Mouse (Mus musculus): ENCODE measurements at regions not wholly inside any gene's neighbourhood (a gene's known extent, or its start where the extent isn't known, plus 50 kb on each side); places are given as distances from the start of the nearest gene placed in this dataset.

GRCm38 (mm10) chr14:74529368-74529951, 111.2 kb upstream of the Htr2a start:
- no peaks in the 10 kb centered on the region for H3K9me3 ChIP-seq (ENCODE audit: control insufficient read depth, low read length)
- no peak overlapping the region for H3K4me3 ChIP-seq (ENCODE audit: low read depth, low read length)
- no peaks in the 10 kb centered on the region for H3K36me3 ChIP-seq (ENCODE audit: control insufficient read depth, insufficient read depth, low read length)
- WGBS: 84% methylated on average over 7 of the region's 7 CpGs
- no peak overlapping the region for H3K27ac ChIP-seq (ENCODE audit: low read depth, low read length)
- H3K27me3 ChIP-seq (ENCODE audit: control insufficient read depth, insufficient read depth, low read length): no peaks in the 10 kb centered on the region
- H3K4me2 ChIP-seq (ENCODE audit: low read depth, low read length, severe bottlenecking): no peak overlapping the region
- no peak for ATAC-seq (replicated peaks; ENCODE audit: low FRiP score)
- H3K4me1 ChIP-seq (replicated peaks; ENCODE audit: control insufficient read depth, insufficient read depth, low read length): no peaks in the 10 kb centered on the region
- H3K9ac ChIP-seq (ENCODE audit: low read length): no peak overlapping the region
- DNase-seq (ENCODE audit: low spot score): no peak

- no peaks in the 10 kb centered on the region for H3K36me3 ChIP-seq (ENCODE audit: control insufficient read depth, insufficient read depth, low read length)
- H3K9me3 ChIP-seq (ENCODE audit: control insufficient read depth, low read length): no peaks in the 10 kb centered on the region
- H3K9ac ChIP-seq (ENCODE audit: low read length): no peak overlapping the region
- H3K27ac ChIP-seq (ENCODE audit: low read depth, low read length): no peak overlapping the region
- WGBS: 92% methylated on average over 2 of the region's 2 CpGs
- ATAC-seq (replicated peaks; ENCODE audit: low FRiP score) (no peak), DNase-seq (ENCODE audit: low spot score) (no peak)
- no peak overlapping the region for H3K4me2 ChIP-seq (ENCODE audit: low read depth, low read length, severe bottlenecking)
- no peaks in the 10 kb centered on the region for H3K4me1 ChIP-seq (replicated peaks; ENCODE audit: control insufficient read depth, insufficient read depth, low read length)
- no peak overlapping the region for H3K4me3 ChIP-seq (ENCODE audit: low read depth, low read length)
- H3K27me3 ChIP-seq (ENCODE audit: control insufficient read depth, insufficient read depth, low read length): no peaks in the 10 kb centered on the region
These were observed 102.5 kb upstream of the Htr2a start for GRCm38 (mm10) chr14:74538187-74538586.

- WGBS: 87% methylated on average over 3 of the region's 3 CpGs
- Histone ChIP-seq H3K27ac (ENCODE audit: low read depth, low read length) (no peak overlapping the region), H3K9ac (ENCODE audit: low read length) (no peak overlapping the region), H3K4me1 (replicated peaks; ENCODE audit: control insufficient read depth, insufficient read depth, low read length) (no peaks in the 10 kb centered on the region), H3K27me3 (ENCODE audit: control insufficient read depth, insufficient read depth, low read length) (no peaks in the 10 kb centered on the region), H3K4me3 (ENCODE audit: low read depth, low read length) (no peak overlapping the region), H3K36me3 (ENCODE audit: control insufficient read depth, insufficient read depth, low read length) (no peaks in the 10 kb centered on the region), H3K4me2 (ENCODE audit: low read depth, low read length, severe bottlenecking) (no peak overlapping the region), H3K9me3 (ENCODE audit: control insufficient read depth, low read length) (no peaks in the 10 kb centered on the region)
- DNase-seq (ENCODE audit: low spot score) (no peak), ATAC-seq (replicated peaks; ENCODE audit: low FRiP score) (no peak)
These were observed 96.6 kb upstream of the Htr2a start for GRCm38 (mm10) chr14:74544028-74544427.

- no peak for ATAC-seq (replicated peaks; ENCODE audit: low FRiP score)
- H3K4me2 ChIP-seq (ENCODE audit: low read depth, low read length, severe bottlenecking): no peak overlapping the region
- no peaks in the 10 kb centered on the region for H3K27me3 ChIP-seq (ENCODE audit: control insufficient read depth, insufficient read depth, low read length)
- no peaks in the 10 kb centered on the region for H3K9me3 ChIP-seq (ENCODE audit: control insufficient read depth, low read length)
- no peak for DNase-seq (ENCODE audit: low spot score)
- WGBS: 93% methylated on average over 2 of the region's 2 CpGs
- no peaks in the 10 kb centered on the region for H3K36me3 ChIP-seq (ENCODE audit: control insufficient read depth, insufficient read depth, low read length)
- no peaks in the 10 kb centered on the region for H3K4me1 ChIP-seq (replicated peaks; ENCODE audit: control insufficient read depth, insufficient read depth, low read length)
- no peak overlapping the region for H3K4me3 ChIP-seq (ENCODE audit: low read depth, low read length)
- no peak overlapping the region for H3K9ac ChIP-seq (ENCODE audit: low read length)
- H3K27ac ChIP-seq (ENCODE audit: low read depth, low read length): no peak overlapping the region
These were observed 89.5 kb upstream of the Htr2a start for GRCm38 (mm10) chr14:74551091-74551490.

- no peaks in the 10 kb centered on the region for H3K36me3 ChIP-seq (ENCODE audit: control insufficient read depth, insufficient read depth, low read length)
- no peak overlapping the region for H3K27ac ChIP-seq (ENCODE audit: low read depth, low read length)
- H3K4me3 ChIP-seq (ENCODE audit: low read depth, low read length): no peak overlapping the region
- no peak for ATAC-seq (replicated peaks; ENCODE audit: low FRiP score)
- no peak overlapping the region for H3K9ac ChIP-seq (ENCODE audit: low read length)
- H3K4me2 ChIP-seq (ENCODE audit: low read depth, low read length, severe bottlenecking): no peak overlapping the region
- no peaks in the 10 kb centered on the region for H3K27me3 ChIP-seq (ENCODE audit: control insufficient read depth, insufficient read depth, low read length)
- no peaks in the 10 kb centered on the region for H3K4me1 ChIP-seq (replicated peaks; ENCODE audit: control insufficient read depth, insufficient read depth, low read length)
- no peak for DNase-seq (ENCODE audit: low spot score)
- WGBS: 66% methylated on average over 1 of the region's 1 CpGs
- no peaks in the 10 kb centered on the region for H3K9me3 ChIP-seq (ENCODE audit: control insufficient read depth, low read length)
These were observed 87.0 kb upstream of the Htr2a start for GRCm38 (mm10) chr14:74553636-74554035.

GRCm38 (mm10) chr14:74558359-74558758, 82.3 kb upstream of the Htr2a start:
- no peak overlapping the region for H3K4me2 ChIP-seq (ENCODE audit: low read depth, low read length, severe bottlenecking)
- no peaks in the 10 kb centered on the region for H3K4me1 ChIP-seq (replicated peaks; ENCODE audit: control insufficient read depth, insufficient read depth, low read length)
- no peak overlapping the region for H3K4me3 ChIP-seq (ENCODE audit: low read depth, low read length)
- no peak overlapping the region for H3K27ac ChIP-seq (ENCODE audit: low read depth, low read length)
- no peaks in the 10 kb centered on the region for H3K9me3 ChIP-seq (ENCODE audit: control insufficient read depth, low read length)
- WGBS: 68% methylated on average over 5 of the region's 5 CpGs
- H3K9ac ChIP-seq (ENCODE audit: low read length): no peak overlapping the region
- no peaks in the 10 kb centered on the region for H3K36me3 ChIP-seq (ENCODE audit: control insufficient read depth, insufficient read depth, low read length)
- no peak for ATAC-seq (replicated peaks; ENCODE audit: low FRiP score)
- DNase-seq (ENCODE audit: low spot score): no peak
- H3K27me3 ChIP-seq (ENCODE audit: control insufficient read depth, insufficient read depth, low read length): no peaks in the 10 kb centered on the region
